Mouse (Mus musculus) brain, embryonic 14.5 days (tissue): ENCODE measurements around the gene 2210408I21Rik. TPM values are rescaled to one million over a fixed set of nuclear protein-coding genes. Genes with fewer than 3 reads are reported as not detected.

Experiments
- DNase-seq: peaks from one replicate; pipeline ENCODE4 v3.0.0-alpha.2; 2011; ENCODE audit warnings: low read depth
- CTCF ChIP-seq: fragments of 200-500 bp; IDR thresholded peaks from 2 replicates; pipeline ENCODE4 v1.5.1; 2012; ENCODE audit warnings: inconsistent platforms, mild to moderate bottlenecking, moderate library complexity, borderline replicate concordance; ENCODE audit not compliant: insufficient read depth, insufficient read length; ENCODE audit errors: extremely low read depth
- POLR2A ChIP-seq: fragments of 200-500 bp; IDR thresholded peaks from 2 replicates; pipeline ENCODE4 v1.6.1; 2012; ENCODE audit warnings: mild to moderate bottlenecking, inconsistent platforms, borderline replicate concordance; ENCODE audit not compliant: poor library complexity, insufficient read depth, insufficient read length, severe bottlenecking; ENCODE audit errors: extremely low read depth
- polyA plus RNA-seq: library from polyadenylated mRNA; depleted of rRNA; stranded (reverse); fragments of >200 nt; gene quantifications from 2 replicates; pipeline ENCODE4 v1.2.3, GENCODE M21; 2012

Gene 2210408I21Rik
- polyA plus RNA-seq, 1 experiment = 4.6 TPM

GRCm38 (mm10) chr13:77208764-77209418, 73.6 kb downstream of the 2210408I21Rik start:
- peak; percentile 52 for DNase-seq
- no peak for TF ChIP-seq POLR2A
- TF ChIP-seq CTCF = no peak

GRCm38 (mm10) chr13:77213196-77213595, 77.9 kb downstream of the 2210408I21Rik start:
- no peak for DNase-seq
- TF ChIP-seq POLR2A = no peak
- TF ChIP-seq CTCF = no peak

- no peak for TF ChIP-seq CTCF
- TF ChIP-seq POLR2A = no peak
- DNase-seq = peak; percentile 13
Measured at GRCm38 (mm10) chr13:77215460-77215859, 80.1 kb downstream of the 2210408I21Rik start.

GRCm38 (mm10) chr13:77217672-77218280, 82.4 kb downstream of the 2210408I21Rik start:
- DNase-seq = peak; percentile 37
- TF ChIP-seq CTCF (no peak), POLR2A (no peak)

GRCm38 (mm10) chr13:77221072-77221471, 85.7 kb downstream of the 2210408I21Rik start:
- no peak for DNase-seq

GRCm38 (mm10) chr13:77256541-77256940, 121.2 kb downstream of the 2210408I21Rik start:
- no peak for DNase-seq

More at GRCm38 (mm10) chr13:77221072-77221471, 85.7 kb downstream of the 2210408I21Rik start:
- TF ChIP-seq CTCF = no peak
- TF ChIP-seq POLR2A = no peak

GRCm38 (mm10) chr13:77262715-77263338, 127.5 kb downstream of the 2210408I21Rik start:
- TF ChIP-seq POLR2A (no peak), CTCF (no peak)

More at GRCm38 (mm10) chr13:77256541-77256940, 121.2 kb downstream of the 2210408I21Rik start:
- no peak for TF ChIP-seq POLR2A
- no peak for TF ChIP-seq CTCF

GRCm38 (mm10) chr13:77263400-77264179, 128.2 kb downstream of the 2210408I21Rik start:
- DNase-seq = peak; percentile 8
- TF ChIP-seq POLR2A = no peak
- no peak for TF ChIP-seq CTCF

More at GRCm38 (mm10) chr13:77262715-77263338, 127.5 kb downstream of the 2210408I21Rik start:
- no peak for DNase-seq

GRCm38 (mm10) chr13:77264481-77264880, 129.1 kb downstream of the 2210408I21Rik start:
- no peak for TF ChIP-seq CTCF
- no peak for TF ChIP-seq POLR2A

GRCm38 (mm10) chr13:77275172-77275747, 139.9 kb downstream of the 2210408I21Rik start:
- no peak for TF ChIP-seq POLR2A
- DNase-seq = peak; percentile 20

More at GRCm38 (mm10) chr13:77264481-77264880, 129.1 kb downstream of the 2210408I21Rik start:
- DNase-seq = no peak

- DNase-seq = no peak
- TF ChIP-seq CTCF (no peak), POLR2A (no peak)
Measured at GRCm38 (mm10) chr13:77278659-77279413, 143.5 kb downstream of the 2210408I21Rik start.

- no peak for TF ChIP-seq CTCF
- no peak for TF ChIP-seq POLR2A
- DNase-seq = peak; percentile 87
Measured at GRCm38 (mm10) chr13:77295519-77295918, 160.2 kb downstream of the 2210408I21Rik start.

- TF ChIP-seq POLR2A (no peak), CTCF (no peak)
- DNase-seq = no peak
Measured at GRCm38 (mm10) chr13:77324101-77324500, 188.8 kb downstream of the 2210408I21Rik start.
